Mouse (Mus musculus) brain, embryonic 14.5 days (tissue): ENCODE data around the gene Dap. TPM values are rescaled to one million over a fixed set of nuclear protein-coding genes. Genes with fewer than 3 reads are reported as not detected.
A peak's percentile ranks its signal among the peaks of the same experiment; 100 is the strongest.

Experiments
- DNase-seq: peaks from one replicate; pipeline ENCODE4 v3.0.0-alpha.2; 2011; ENCODE audit warnings: low read depth
- CTCF ChIP-seq: fragments of 200-500 bp; IDR thresholded peaks from 2 replicates; pipeline ENCODE4 v1.5.1; 2012; ENCODE audit warnings: inconsistent platforms, mild to moderate bottlenecking, moderate library complexity, borderline replicate concordance; ENCODE audit not compliant: insufficient read depth, insufficient read length; ENCODE audit errors: extremely low read depth
- POLR2A ChIP-seq: fragments of 200-500 bp; IDR thresholded peaks from 2 replicates; pipeline ENCODE4 v1.6.1; 2012; ENCODE audit warnings: mild to moderate bottlenecking, inconsistent platforms, borderline replicate concordance; ENCODE audit not compliant: poor library complexity, insufficient read depth, insufficient read length, severe bottlenecking; ENCODE audit errors: extremely low read depth
- polyA plus RNA-seq: library from polyadenylated mRNA; depleted of rRNA; stranded (reverse); fragments of >200 nt; gene quantifications from 2 replicates; pipeline ENCODE4 v1.2.3, GENCODE M21; 2012

The Dap gene
- polyA plus RNA-seq, 1 experiment, result 24.4 TPM

DNA sequence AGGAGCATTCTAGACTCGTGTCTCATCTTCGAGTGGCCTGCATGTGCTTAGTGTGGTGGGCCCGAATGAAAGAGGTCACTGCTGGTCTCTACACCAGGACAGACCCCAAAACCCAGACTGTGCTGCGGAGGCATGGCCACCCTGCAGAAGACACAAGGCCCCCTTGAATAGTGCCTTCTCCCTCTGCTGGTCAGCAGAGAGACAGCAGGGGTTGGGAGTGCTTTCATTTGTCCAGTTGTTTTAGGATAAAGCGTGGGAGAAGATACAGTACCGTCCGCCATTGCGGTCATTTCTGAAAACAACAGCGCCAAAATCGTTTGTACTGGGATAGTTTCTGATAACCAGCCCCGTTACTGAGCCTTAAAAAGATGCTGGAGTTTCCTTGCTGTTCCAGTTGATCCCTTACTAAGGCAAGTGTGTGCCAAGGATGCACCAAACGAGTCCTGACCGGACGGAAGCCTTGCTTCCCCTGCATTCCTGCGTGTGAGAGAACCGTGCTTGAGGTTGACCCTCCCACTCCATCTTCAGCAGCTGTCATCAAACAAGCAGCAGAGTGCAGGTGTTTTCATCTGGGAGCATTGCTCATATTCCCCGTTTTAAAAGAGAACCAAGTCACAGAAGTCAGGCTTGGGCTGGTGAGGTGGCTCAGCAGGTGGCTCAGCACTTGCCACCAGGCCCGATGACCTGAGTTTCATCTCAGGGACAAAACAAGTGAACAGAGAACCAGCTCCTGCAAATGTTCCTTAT, 34.8 kb downstream of the Dap start:
- peak; percentile 51; the same call in 1 of the 2 replicates for TF ChIP-seq CTCF
- no peak for TF ChIP-seq POLR2A
- no peak for DNase-seq

DNA sequence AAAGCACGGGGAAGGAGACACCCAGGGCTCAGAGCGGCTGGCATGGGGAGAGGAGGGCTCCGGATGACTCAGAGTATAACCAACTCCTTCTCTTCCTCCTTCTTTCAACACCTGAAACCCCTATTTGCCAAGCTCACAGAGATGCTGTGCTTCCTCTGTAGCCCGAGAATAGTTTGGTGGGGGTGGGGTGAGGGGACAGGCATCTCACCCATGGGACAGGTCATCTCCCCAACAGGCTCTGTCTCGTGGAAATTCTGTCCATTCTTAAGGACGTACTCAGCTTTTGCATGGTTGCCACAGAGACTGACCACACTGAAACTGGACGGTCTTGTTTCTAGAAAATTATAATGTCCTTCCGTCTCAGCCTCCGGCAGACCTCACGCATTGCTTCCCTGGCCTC, 37.0 kb downstream of the Dap start:
- no peak for TF ChIP-seq CTCF
- no peak for TF ChIP-seq POLR2A
- no peak for DNase-seq

DNA sequence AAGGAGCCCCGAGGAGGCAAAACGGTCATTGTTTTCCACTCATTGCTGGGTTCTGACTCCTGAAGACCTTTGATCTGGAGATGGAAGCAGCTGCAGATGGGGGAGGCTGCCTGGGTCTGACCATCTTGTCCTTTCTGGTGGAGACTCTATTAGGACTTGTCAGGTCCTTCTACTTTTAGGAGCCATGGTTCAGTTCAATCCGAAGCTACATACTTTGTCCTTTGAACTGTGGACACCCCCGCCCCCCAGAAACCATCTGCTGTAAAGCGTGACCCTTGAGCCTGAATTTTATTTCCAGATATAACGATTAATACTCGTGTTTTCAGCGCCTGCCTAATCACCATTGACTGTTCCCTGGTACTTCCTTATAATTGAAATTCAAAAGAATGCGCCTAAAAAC, 38.2 kb downstream of the Dap start:
- DNase-seq, result no peak
- no peak for TF ChIP-seq CTCF
- TF ChIP-seq POLR2A, result no peak

DNA sequence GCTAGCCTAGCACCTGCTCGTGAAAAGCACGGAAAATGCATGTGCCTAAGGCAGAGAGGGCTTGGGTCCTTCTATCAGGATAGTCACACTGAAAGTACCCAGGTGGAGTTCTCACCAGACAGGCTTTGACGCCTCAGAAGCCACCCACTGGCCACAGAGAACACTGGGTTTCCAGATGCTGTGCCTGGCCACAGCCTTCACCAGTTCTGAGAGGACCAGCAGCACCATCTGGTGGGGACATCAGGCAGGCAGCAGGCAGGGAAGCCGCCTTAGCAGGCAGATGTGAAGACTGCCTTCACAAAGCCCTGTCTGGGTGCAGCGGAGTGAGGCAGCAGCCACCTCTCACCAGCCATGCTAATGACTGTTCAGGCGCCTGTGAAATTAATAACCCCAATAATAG, 40.7 kb downstream of the Dap start:
- peak; percentile 92 for DNase-seq
- TF ChIP-seq POLR2A, result no peak
- peak; percentile 97 for TF ChIP-seq CTCF

DNA sequence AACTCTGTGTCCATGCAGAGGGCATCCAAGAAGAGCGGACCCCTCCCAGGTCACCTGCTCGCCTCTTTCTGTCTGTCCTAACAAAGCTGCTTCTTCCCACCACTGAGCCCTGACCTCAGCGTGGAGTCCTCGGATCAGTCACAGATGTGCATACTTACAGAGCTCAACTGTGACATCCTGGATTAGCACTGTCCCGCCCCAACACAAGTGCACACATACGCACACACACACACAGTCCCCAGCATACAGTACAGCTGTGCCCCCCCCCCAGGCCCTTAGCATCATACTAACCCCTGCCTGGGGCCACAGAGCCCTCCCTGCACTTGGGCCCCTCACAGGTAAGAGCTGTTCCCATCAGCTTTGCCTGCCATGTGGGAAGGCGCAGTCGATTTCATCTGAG, 41.3 kb downstream of the Dap start:
- no peak for DNase-seq
- no peak for TF ChIP-seq CTCF
- no peak for TF ChIP-seq POLR2A

DNA sequence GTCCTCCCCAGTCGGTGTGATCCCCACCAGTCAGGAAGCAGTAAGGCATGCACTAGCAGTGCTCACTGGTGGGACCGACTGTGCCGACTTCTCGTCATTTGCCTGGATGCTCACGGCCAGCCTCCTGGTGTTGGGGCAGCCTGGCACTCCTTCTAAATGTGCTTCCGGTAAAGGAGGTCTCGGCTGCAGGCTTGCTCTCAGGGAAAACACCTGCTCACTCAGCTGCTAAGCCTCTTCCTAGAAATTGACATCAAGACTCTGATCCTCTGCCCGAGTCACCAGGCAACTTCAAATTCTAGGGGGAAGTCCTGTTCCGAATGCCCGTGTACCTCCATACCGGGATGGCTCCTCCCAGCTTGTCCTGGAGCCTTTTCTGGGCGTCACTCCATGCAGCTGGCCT, 41.7 kb downstream of the Dap start:
- no peak for TF ChIP-seq CTCF
- no peak for DNase-seq

DNA sequence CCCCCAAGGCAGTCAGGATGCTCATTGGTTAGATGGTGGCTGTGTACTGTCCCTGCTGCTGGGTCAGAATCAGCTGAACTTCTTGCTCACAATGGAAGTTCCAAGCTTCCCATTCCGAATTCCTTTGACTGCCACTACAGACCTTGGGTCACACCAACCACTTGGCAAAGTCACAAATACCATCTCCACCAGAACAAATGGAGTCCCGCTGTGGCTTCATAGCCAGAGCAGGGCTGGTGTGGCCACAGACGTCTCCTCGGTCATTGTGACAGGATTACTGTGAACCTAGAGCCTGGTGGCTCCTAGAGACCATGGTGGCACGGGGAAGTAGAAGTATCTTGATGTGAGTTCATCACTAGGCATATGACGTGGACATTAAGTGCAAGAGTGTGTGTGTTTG, 44.0 kb downstream of the Dap start:
- TF ChIP-seq CTCF (no peak), POLR2A (no peak)
- DNase-seq, result no peak

DNA sequence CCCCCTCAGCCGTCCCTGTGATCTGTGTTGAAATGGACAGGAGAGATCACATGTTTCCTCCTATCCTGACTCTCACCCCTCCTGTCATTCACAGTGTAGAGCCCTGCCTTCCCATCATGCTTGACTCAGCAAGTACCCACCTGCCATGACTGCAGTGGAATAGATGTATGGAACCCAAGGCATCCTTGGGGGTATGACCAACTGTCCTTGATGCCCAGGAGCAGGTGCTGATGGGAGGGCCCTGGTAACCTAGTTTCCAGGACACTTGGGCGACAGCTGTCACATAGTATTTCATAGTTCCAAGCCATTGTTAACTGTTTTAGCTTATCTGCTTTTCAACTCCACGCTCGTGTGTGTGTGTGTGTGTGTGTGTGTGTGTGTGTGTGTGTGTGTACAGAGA, 45.4 kb downstream of the Dap start:
- TF ChIP-seq CTCF (no peak), POLR2A (no peak)
- no peak for DNase-seq

DNA sequence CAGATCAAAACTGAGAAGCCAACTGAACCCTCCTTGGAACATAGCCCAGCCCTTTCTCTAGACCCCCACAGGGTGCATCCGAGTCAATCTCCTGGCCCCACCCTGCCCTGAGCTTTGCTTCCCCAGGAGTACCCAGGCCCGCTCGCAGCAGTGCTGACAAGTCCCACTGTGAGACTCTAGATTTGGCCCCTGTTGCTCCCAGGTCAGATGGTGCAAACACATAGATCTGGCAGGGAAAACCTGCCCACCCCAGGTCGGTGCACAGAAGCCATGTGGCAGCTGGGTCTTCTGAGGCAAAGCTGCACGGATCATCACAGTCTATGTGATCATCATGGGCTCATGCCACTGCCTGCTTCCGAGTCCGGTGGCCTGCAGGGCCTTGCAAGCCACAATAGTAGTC, 48.6 kb downstream of the Dap start:
- no peak for TF ChIP-seq POLR2A
- no peak for TF ChIP-seq CTCF
- DNase-seq, result no peak

DNA sequence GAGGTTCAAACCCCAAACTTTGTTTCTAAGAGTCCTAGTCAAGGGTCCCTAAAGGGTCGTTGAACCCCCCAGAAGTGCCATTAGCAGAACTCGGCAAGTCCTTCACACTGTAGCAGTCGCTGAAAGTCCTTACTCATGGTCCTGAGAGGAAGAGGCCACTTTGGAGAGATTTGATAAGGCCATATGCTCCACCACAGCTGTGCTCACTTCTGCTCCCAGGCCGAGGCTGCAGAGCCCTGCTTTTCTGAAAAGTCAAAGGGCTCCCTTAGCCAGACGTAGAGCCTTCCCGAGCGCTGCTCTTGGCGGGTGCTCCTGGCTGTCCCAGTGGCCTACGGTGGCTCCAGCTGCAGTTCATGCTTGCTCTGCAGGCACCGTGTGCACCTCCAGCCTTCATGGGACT, 49.4 kb downstream of the Dap start:
- no peak for DNase-seq
- TF ChIP-seq POLR2A (no peak), CTCF (no peak)

DNA sequence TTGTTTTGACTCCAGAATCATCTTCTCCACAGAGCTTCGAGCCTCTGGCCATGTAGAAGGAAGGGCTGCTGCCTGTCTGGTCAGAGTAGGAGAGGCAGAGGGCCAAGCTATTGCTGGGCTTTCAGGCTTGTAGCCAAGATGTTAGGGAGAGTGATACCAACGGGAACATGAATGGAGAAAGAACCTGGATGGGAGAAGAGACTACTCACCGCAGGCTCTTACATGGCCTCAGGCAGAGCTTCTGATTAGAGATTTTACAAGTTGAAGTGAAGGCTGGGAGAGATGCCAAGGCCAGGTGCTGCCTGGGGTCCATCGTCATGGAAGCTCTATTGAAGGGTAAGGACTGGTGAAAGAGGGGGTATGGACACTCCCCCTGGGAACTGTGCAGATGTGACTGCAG, 54.0 kb downstream of the Dap start:
- peak; percentile 32 for DNase-seq
- TF ChIP-seq CTCF (no peak), POLR2A (no peak)

DNA sequence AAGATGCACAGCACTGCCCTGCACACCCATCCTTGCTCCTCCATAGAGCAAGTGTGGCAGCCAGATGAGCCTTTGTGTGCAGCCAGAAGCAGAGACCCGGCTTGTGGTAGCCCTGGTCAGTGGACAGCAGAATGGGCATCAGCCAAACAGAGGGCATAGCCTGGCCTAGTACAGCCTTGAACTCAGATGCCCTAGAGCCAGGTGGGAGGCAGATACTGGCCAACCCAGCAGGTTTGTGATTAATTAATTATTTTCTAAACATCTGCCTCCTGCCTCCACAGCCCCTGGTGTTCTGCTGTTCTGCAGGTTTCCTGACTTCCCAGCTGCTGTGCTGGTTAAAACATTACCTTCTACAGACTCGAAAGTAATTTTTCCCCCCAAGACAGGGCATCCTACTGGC, 55.0 kb downstream of the Dap start:
- no peak for DNase-seq
- no peak for TF ChIP-seq CTCF
- TF ChIP-seq POLR2A, result no peak

DNA sequence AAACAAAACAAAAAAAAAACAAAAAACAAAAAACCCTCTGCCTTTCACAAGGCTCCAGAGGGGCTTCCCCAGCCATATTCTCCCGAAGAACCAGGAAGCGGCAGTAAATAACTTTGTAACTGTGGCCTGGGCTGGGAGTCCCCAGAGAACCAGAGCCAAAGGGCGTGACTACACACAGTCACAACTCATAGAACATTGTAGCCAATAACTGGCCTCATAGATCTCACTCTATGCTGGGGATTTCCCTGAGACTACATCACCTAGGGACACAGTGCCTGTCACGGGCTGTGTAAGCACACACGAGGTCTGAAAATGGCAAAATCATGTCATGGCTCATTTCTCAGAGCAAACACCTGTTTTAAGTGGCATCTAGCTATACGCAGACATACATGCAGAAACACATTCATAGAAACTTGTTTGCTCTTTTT, 55.5 kb downstream of the Dap start:
- TF ChIP-seq POLR2A, result no peak
- DNase-seq, result no peak

DNA sequence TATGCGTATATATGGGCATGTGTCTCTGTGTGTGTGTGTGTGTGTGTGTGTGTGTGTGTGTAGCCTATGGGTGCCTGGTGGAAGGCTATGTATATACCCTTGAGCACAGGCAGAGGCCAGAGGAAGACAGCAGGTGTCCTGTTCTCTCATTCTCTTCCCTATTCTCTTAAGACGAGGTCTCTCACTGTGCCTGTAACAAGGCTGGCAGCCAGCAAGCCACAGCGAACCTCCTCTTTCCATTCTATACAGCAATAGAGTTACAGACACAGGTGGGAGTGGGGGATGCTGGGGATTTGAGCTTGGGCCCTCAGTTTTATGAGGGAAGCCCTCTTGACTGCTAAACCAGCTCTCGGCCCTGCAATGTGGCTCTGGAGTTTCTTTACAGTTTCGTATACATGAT, 55.9 kb downstream of the Dap start:
- no peak for TF ChIP-seq CTCF
- no peak for TF ChIP-seq POLR2A
- no peak for DNase-seq
